Mouse (Mus musculus) C2C12 (cell line): ENCODE measurements around the gene Bad.

ENCODE experiments used
- CEBPB ChIP-seq: IDR thresholded peaks from one replicate; pipeline ENCODE4 v1.6.1; 2011; ENCODE audit warnings: low read depth, mild to moderate bottlenecking, control low read depth, moderate library complexity
- CTCF ChIP-seq: IDR thresholded peaks from one replicate; pipeline ENCODE4 v1.5.1; 2011; ENCODE audit not compliant: control insufficient read depth, insufficient read depth, insufficient read length
- FOSL1 ChIP-seq: IDR thresholded peaks from one replicate; pipeline ENCODE4 v1.8.0; 2011; ENCODE audit warnings: mild to moderate bottlenecking, low read length; ENCODE audit not compliant: poor library complexity, insufficient read depth, severe bottlenecking
- MAX ChIP-seq: IDR thresholded peaks from one replicate; pipeline ENCODE4 v1.6.1; 2011; ENCODE audit warnings: mild to moderate bottlenecking, control low read depth
- MYOD1 ChIP-seq: IDR thresholded peaks from one replicate; pipeline ENCODE4 v1.6.1; 2011; ENCODE audit warnings: low read depth; ENCODE audit not compliant: control insufficient read depth, insufficient read length
- MYOG ChIP-seq: IDR thresholded peaks from one replicate; pipeline ENCODE4 v1.6.1; 2011; ENCODE audit not compliant: control insufficient read depth, insufficient read length; ENCODE audit errors: extremely low read depth
- USF1 ChIP-seq: IDR thresholded peaks from one replicate; pipeline ENCODE4 v1.6.1; 2011; ENCODE audit warnings: low read depth, mild to moderate bottlenecking, control low read depth, moderate library complexity

DNA sequence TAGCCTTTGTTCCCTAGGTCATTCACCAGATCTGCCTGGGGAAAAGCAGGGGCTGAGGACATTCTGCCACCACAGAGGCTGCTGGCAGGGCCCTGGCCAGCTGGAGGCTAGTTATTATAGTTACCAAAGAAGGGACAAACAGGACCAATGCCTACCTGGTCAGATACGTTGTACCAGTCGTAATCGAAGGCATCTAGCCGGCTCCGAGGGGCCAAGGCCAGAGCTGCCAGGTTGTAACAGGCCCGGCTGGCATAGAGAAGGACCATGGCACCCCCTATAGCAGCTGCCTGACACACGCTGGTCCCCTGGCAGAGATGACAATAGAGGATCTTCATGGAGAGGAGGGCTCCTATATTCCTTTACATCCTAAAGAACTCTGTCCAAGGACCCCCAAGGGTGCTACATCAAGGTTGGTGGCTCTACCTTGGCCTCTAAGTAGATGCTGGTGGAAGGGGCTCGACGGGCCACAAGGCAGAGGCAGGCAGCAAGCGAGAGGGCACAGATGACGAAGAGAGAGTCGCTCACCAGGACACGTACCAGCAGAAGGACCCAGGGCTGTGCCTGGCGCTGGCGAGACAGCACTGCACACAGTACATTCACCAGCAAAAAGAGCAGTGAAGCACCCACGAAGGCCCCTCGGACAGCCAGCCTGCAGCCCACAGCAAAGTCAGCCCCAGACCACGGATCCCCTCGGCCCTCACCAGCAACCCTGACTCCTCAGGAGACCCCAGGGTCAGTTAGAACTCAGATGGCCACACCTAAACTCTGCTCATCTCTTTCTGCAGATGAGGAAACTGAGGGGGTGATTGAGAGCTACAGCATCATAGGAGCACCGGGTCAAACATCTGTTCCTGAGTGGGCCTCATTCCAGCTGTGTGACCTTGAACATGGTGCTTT, 2.3 kb upstream of the Bad start:
- TF ChIP-seq CTCF: no peak
- no peak for TF ChIP-seq MAX
- TF ChIP-seq FOSL1: no peak
- TF ChIP-seq CEBPB: no peak
- TF ChIP-seq MYOD1: no peak
- TF ChIP-seq MYOG: no peak
- TF ChIP-seq USF1: no peak
